Mouse (Mus musculus) embryo, embryonic 10.5 days (tissue): ENCODE measurements around the gene Klk13.
A peak's percentile ranks its signal among the peaks of the same experiment; 100 is the strongest.
"Not testable (repeated sequence)": the region's sequence is repeated elsewhere in the genome, so short reads cannot be mapped to it uniquely, and the experiment has no call there.

ENCODE experiments used
- DNase-seq: peaks from one replicate; pipeline ENCODE4 v3.0.0-alpha.2; 2015; ENCODE audit warnings: low spot score

Klk13 gene

GRCm38 (mm10) chr7:43712267-43712666 is at the start of gene Klk13:
TSS of gene Klk13 (plus strand) at chr7:43712567.
- DNase-seq = no peak

- no peak for DNase-seq
These were observed 49.6 kb upstream of the Klk13 start for GRCm38 (mm10) chr7:43662804-43663203.

DNA sequence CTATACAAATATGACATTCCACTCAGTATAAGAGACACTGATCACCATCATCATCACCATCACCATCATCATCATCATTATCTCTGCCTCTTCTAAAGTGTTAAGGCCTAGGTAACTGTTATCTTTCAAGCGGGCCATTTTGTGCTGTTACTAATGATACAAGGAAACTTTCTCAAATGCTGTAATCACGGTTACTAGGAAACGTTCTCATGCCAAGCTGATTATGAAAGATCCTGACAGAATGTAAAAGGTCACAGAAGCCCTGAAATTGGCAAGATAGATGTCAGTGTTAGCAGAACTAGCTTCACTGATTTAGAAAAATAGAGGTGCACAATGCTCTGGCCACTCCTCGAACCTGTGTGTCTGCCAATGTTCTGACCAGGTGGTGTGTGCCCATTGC is 45.1 kb upstream of the Klk13 start:
- not testable (repeated sequence) for DNase-seq

GRCm38 (mm10) chr7:43668582-43668981 is 43.8 kb upstream of the Klk13 start:
- peak; percentile 65 for DNase-seq

DNA sequence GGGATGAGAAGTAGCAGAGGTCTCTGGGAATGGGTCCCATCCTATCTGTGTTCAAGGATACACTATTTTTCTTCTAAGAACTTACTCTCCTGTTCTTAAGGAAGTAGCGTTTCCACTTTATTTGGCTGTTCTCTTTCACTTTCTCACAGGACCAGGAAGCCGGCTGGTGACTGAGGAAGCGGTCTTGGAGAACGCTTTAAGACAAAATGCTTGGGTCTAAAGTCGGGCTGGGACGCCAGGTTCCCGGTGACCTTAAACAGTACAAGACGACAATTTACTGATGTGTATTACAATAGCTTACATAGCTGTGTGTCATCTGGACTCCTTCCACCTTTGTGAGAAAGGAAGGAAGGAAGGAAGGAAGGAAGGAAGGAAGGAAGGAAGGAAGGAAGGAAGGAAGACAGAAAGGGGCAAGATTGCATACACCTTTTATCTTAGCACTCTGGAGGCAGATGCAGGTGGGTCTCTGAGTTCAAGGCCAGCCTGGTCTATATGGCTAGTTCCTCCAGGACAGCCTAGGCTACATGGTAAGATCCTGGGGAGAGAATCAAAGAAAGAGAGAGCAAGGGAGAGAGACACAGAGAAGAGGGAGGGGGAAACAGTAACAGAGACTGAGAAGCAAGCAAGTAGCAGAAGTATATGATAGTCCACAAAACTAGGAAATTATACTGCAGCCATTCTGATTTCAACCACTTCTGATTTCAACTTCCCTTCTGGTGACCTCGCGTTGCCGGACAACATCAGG is 41.1 kb upstream of the Klk13 start:
- DNase-seq = no peak

- peak; percentile 96 for DNase-seq
These were observed 40.4 kb upstream of the Klk13 start, which contains the start of gene Ctu1 for GRCm38 (mm10) chr7:43671809-43672580. TSS of gene Ctu1 (plus strand) at chr7:43672016.

DNA sequence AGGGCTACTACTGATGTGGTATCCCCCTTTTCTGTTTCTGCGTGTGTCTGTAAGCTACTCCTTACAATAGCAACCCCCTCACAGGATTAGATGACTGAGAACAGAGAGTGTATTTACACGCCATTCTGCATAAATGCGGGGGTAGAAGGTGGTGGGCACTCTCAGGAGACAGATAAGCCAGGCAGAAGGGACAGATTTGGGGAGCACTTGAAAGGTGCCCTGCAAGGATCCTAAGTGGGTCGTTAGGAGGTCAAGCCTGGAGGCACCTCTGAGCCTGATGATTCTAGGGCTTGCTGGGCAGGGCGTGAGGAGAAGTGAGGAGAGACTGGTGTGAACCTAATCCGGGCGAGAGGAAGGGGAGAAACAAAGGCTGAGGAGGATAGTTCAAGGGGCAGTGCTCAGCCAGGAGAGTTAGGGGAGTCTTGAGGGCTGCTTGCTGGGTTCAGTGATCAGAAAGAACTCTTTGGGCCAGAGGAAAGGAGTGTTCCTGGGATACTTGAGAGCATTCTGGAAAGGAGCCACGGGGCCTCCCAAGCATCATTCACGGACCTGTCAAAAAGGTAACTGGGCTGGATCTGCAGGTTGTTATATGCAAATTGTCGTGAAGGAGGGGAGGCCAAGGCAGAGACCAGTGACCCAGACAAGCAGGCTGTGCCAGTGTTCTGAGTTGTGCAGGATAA is 39.6 kb upstream of the Klk13 start:
- DNase-seq = peak; percentile 24

- no peak for DNase-seq
These were observed 37.3 kb upstream of the Klk13 start for GRCm38 (mm10) chr7:43675091-43675490.

GRCm38 (mm10) chr7:43678517-43678916 is 33.9 kb upstream of the Klk13 start:
- peak; percentile 49 for DNase-seq

DNA sequence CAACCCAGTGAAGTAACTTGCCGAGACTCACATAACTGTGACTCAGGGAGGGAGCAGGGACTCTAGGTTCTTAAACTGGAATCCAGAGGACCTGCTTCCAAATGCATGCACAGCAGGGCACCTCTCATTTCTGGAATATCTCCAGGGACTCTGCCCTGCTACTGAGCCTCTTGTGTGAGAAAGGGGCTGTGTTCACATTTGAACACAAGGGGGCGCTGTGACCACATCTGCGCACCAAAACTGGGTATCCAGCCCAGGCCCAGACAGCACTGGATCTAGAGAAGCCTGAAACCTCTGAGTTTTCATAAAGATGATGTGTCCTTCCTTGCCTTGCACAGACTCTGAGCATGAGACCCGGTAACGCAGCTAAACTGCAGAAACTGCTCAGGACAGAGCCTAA is 31.4 kb upstream of the Klk13 start:
- DNase-seq = peak; percentile 76

DNA sequence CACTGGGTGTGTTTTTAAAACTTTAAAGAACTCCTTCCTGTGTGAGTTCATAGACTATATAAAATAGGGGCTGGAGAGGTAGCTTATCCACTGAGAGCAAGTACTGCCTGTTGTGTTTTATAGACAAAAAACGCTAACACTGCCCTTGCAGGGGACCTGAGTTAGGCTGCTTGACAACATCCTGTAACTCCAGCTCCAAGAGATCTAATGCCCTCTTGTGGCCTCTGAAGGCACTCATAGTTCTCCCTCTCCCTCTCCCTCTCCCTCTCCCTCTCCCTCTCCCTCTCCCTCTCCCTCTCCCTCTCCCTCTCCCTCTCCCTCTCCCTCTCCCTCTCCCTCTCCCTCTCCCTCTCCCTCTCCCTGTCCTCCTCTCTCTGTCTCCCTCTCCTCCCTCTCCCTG is 29.9 kb upstream of the Klk13 start:
- peak; percentile 17 for DNase-seq

DNA sequence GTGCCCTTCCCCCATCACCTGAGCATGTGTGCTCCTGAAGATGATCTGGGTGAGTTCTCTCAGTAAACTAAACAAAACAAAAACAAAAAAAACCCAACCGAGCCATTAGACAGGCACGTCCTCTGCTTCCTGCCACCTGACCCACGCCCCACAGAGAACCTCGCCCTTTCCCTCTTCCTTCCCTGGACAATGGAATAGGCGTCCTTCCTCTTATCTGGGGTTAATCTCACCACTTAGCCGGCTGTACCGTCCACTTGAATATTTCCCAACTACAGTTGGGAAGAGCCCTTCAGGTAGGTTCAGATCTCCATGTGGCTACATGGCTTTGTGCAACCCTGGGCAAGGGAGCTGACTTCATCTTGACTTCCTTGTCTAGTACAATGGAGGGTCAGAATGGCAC is 27.3 kb upstream of the Klk13 start:
- DNase-seq = no peak

- no peak for DNase-seq
These were observed 22.2 kb upstream of the Klk13 start, which contains the start of gene Klk14 for GRCm38 (mm10) chr7:43690118-43690517. TSS of gene Klk14 (plus strand) at chr7:43690418.

- no peak for DNase-seq
These were observed 2.3 kb upstream of the Klk13 start for GRCm38 (mm10) chr7:43710031-43710430.

DNA sequence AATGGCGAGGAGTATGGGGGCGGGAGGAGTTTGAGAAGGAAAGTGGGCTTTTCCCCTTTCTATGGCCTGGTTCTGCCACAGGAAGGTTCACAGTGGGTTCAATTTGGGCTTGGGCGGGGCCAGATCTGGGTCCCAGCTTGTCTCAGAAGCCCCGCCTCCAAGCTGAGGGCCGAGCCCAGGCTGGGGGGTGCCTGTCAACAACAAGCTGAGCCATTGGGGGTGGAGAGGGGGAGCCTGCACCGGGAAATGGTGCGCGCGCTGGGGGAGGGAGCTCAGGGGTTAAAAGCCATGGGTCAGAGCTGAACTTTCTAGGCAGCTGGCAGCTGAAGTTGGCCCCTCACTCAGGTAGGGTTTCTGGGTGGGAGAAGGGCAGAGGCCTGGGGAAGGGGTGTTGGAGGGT is 550 bp downstream of the Klk13 start:
- DNase-seq = peak; percentile 9

GRCm38 (mm10) chr7:43713741-43714351 is 1.5 kb downstream of the Klk13 start:
- peak; percentile 1 for DNase-seq

DNA sequence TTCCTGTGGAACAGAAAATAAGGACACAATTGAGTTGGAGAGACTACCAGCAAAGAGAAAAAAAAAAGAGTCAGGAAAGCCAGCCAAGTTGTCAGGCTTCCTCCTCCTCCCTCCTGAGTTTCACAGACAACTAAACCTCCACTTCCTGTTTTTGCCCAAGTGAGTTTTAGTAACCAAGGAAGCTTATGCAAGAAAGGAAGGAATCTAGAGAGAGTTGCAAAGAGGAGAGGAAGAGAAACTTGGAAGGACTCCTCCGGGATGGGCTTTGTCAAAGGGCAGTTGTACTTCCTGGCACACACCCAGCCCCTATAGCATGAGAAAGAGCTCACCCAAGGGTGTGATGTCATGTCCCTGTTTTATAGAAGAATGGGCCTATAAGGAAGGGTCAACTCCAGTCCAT is 35.4 kb downstream of the Klk13 start:
- no peak for DNase-seq

GRCm38 (mm10) chr7:43752806-43753205 is 40.4 kb downstream of the Klk13 start:
- DNase-seq = no peak

- no peak for DNase-seq
These were observed 54.1 kb downstream of the Klk13 start for GRCm38 (mm10) chr7:43766484-43766883.

DNA sequence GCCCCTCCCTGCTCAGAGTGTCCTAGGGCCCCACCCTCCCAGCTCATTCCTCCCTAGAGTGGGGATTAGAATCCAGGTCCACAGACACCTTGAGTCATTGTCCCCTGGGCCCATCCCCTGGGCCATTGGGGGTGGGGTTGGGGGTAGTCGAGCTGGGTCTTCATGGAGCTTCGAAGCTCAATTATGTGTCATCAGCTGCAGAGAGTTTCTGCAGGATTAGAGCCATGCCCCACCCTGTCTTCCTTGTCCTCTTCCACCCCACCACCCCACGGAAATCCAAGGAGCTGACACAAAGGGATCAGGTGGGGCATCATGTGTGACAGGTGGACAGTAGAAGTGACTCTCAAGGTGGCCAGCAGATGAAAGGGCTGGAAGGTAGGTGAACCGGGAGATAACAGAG is 56.2 kb downstream of the Klk13 start, which contains the start of gene Klk12:
Gene Klk12 (plus strand): TSS at position 301 of the 400 bp plus-strand sequence.
- DNase-seq = no peak

DNA sequence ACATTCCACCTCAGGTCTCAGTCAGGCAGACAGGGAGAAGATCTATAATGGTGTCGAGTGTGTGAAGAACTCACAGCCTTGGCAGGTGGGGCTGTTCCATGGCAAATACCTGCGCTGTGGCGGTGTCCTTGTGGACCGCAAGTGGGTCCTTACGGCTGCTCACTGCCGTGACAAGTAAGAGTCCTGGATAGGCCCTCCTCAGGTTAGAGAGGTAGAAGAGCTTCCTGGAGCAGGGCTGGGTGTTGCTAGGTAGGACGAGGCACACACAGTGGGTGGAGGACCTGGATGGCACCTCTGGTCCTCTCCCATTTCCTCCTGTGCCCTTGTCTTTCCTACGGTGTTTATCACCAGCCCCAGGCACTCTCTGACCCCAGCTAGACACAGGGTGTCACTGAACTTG is 57.3 kb downstream of the Klk13 start:
- no peak for DNase-seq

DNA sequence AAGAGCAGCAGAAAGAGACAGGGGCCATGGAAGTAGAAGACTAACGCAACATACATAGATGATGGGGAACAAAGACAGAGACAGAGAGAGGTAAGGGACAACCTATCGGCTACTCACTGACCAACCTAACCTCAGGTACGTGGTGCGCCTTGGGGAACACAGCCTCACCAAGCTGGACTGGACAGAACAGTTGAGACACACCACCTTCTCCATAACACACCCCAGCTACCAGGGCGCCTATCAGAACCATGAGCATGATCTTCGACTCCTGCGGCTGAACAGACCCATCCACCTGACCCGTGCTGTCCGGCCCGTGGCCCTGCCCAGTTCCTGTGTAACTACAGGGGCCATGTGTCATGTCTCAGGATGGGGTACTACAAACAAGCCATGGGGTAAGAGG is 58.3 kb downstream of the Klk13 start:
- DNase-seq = no peak
